Mouse (Mus musculus) heart, postnatal 0 days (tissue): Measurements from ENCODE around the gene Elp6. TPM values are rescaled to one million over a fixed set of nuclear protein-coding genes. Genes with fewer than 3 reads are reported as not detected.

Source experiments
- ATAC-seq: fragments of 200-750 bp; cut with Nextera tagmentation; 2 replicates; pipeline ENCODE4 v1.8.0; 2017; ENCODE audit warnings: low read depth, moderate number of reproducible peaks, moderate library complexity; ENCODE audit not compliant: insufficient read depth
- DNase-seq: peaks from one replicate; pipeline ENCODE4 v3.0.0-alpha.2; 2016; ENCODE audit warnings: low spot score
- H3K27ac ChIP-seq: fragments of 300-500 bp; sonication (generic); 2 replicates; pipeline ENCODE4 v1.5.1; 2014; ENCODE audit warnings: low read depth, mild to moderate bottlenecking
- H3K27me3 ChIP-seq: fragments of 300-500 bp; sonication (generic); 2 replicates; pipeline ENCODE4 v1.6.1; 2014; ENCODE audit warnings: low read length, mixed read lengths; ENCODE audit not compliant: control insufficient read depth, insufficient read depth
- H3K36me3 ChIP-seq: fragments of 300-500 bp; sonication (generic); replicated peaks from 2 replicates; pipeline ENCODE4 v1.6.1; 2014; ENCODE audit warnings: low read length, mixed read lengths; ENCODE audit not compliant: control insufficient read depth, insufficient read depth
- H3K4me1 ChIP-seq: fragments of 300-500 bp; sonication (generic); 2 replicates; pipeline ENCODE4 v1.6.1; 2014; ENCODE audit warnings: antibody characterized with exemption; ENCODE audit not compliant: control insufficient read depth, insufficient read depth
- H3K4me2 ChIP-seq: fragments of 300-500 bp; sonication (generic); 2 replicates; pipeline ENCODE4 v1.6.1; 2014; ENCODE audit warnings: low read depth, mild to moderate bottlenecking, low read length, moderate library complexity
- H3K4me3 ChIP-seq: fragments of 300-500 bp; sonication (generic); 2 replicates; pipeline ENCODE4 v1.5.1; 2014; ENCODE audit warnings: low read depth, low read length
- H3K9ac ChIP-seq: fragments of 300-500 bp; sonication (generic); replicated peaks from 2 replicates; pipeline ENCODE4 v1.6.1; 2014; ENCODE audit warnings: low read depth, low read length, mixed read lengths
- H3K9me3 ChIP-seq: fragments of 300-500 bp; sonication (generic); replicated peaks from 2 replicates; pipeline ENCODE4 v1.6.1; 2016; ENCODE audit warnings: low read length; ENCODE audit not compliant: control insufficient read depth
- CTCF ChIP-seq: IDR thresholded peaks from 2 replicates; pipeline ENCODE4 v1.5.1; 2016; ENCODE audit warnings: antibody characterized with exemption, control low read depth, low read depth
- EP300 ChIP-seq: IDR thresholded peaks from 2 replicates; pipeline ENCODE4 v1.6.1; 2016; ENCODE audit warnings: antibody characterized with exemption, low read depth
- WGBS: fragments of 180-500 bp; shearing (Covaris S2); extraction: QIAGEN DNeasy Blood & Tissue Kit; methylation state at CpG from one replicate; pipeline ENCODE4 v1.1.7; 2014; 5-methylcytosine and 5-hydroxymethylcytosine counted together
- microRNA-seq: library from miRNA; unstranded; fragments of <30 nt; microRNA quantifications from one replicate; pipeline ENCODE4, GENCODE M21; 2016
- polyA plus RNA-seq: library from polyadenylated mRNA; unstranded; fragments of >200 nt; fragmentation: Nextera tagmentation; extraction: Ambion mirVana; gene quantifications from 2 replicates; pipeline ENCODE4 v1.2.1, GENCODE M21; 2015
- total RNA-seq: library from RNA; depleted of rRNA; stranded (reverse); fragments of >200 nt; gene quantifications from 2 replicates; pipeline ENCODE4 v1.2.3, GENCODE M21; 2014; ENCODE audit warnings: low replicate concordance; rRNA removed

The Elp6 gene
- total and polyA plus RNA-seq, 2 experiments from 2014 or later = 6.8 to 21.9 TPM

DNA sequence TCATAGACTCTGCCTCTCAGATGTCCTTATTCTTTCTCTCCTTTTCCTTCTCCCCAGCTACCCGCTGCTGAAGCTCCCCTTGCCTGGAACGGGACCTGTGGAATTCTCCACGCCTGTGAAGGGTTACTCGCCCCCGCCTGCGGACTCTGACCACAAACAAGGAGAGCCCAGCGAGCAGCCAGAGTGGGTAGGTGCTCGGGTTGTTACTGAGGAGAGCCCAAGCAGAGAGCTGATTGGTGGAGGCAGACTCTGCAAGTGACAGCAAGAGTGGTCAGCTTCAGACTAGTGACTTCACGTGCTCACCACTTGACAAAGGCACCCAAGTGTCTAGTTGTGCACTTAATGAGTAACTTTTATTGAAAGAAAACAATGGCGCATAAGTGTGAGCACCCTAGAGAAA lies 57.4 kb downstream of the Elp6 start:
- Histone ChIP-seq H3K4me1 (no peaks in the 10 kb centered on the region), H3K9me3 (no peaks in the 10 kb centered on the region), H3K9ac (no peak overlapping the region), H3K4me2 (no peak overlapping the region), H3K27ac (no peak overlapping the region), H3K36me3 (peaks cover 23% of the 10 kb centered on the region), H3K4me3 (no peak overlapping the region), H3K27me3 (no peaks in the 10 kb centered on the region)
- ATAC-seq = no peak
- WGBS = 78% methylated on average over 10 of the region's 10 CpGs
- no peak for DNase-seq
- TF ChIP-seq CTCF (no peak), EP300 (no peak)

- no peak overlapping the region for H3K9ac ChIP-seq
- WGBS = 32% methylated on average over 5 of the region's 5 CpGs
- H3K36me3 ChIP-seq = peaks cover 23% of the 10 kb centered on the region
- 0 out of 2 replicates have a peak, but pooled peaks cover 5% of the 10 kb centered on the region for H3K4me1 ChIP-seq
- H3K27me3 ChIP-seq = no peaks in the 10 kb centered on the region
- no peaks in the 10 kb centered on the region for H3K9me3 ChIP-seq
- TF ChIP-seq CTCF (no peak), EP300 (no peak)
- peak; percentile 36 for DNase-seq
- no peak overlapping the region for H3K4me2 ChIP-seq
- H3K4me3 ChIP-seq = no peak overlapping the region
- no peak for ATAC-seq
- no peak overlapping the region for H3K27ac ChIP-seq
Measured at GRCm38 (mm10) chr9:110366746-110367145, 61.8 kb downstream of the Elp6 start.

- 24% methylated on average over 3 of the region's 3 CpGs for WGBS
- peak; percentile 71 for DNase-seq
- H3K27me3 ChIP-seq = no peaks in the 10 kb centered on the region
- H3K9ac ChIP-seq = no peak overlapping the region
- H3K4me3 ChIP-seq = no peak overlapping the region
- H3K9me3 ChIP-seq = no peaks in the 10 kb centered on the region
- ATAC-seq = peak; percentile 83
- H3K4me1 ChIP-seq = 0 out of 2 replicates have a peak, but pooled peaks cover 5% of the 10 kb centered on the region
- no peak overlapping the region for H3K4me2 ChIP-seq
- no peak for TF ChIP-seq CTCF
- TF ChIP-seq EP300 = 0 out of 2 replicates have a peak, but pooled peaks have one; percentile 33
- H3K36me3 ChIP-seq = peaks cover 26% of the 10 kb centered on the region
- H3K27ac ChIP-seq = peak overlapping the region; percentile 51
Measured at GRCm38 (mm10) chr9:110369860-110370259, 64.9 kb downstream of the Elp6 start.

Small RNA genes within 50 kb of the gene (microRNA-seq; reads per million reads assigned to microRNA genes)
- 15.0 reads per million, percentile 34 among the genes with 10 or more reads in this experiment for gene Mir6236

Other genes starting within 250 kb of the Elp6 start
- gene Smarcc1, start 187.5 kb upstream of the Elp6 start, total RNA-seq = 7.8 and 28.3 TPM in 2 replicates
- gene Smarcc1, start 187.5 kb upstream of the Elp6 start, polyA plus RNA-seq = 31.9 and 32.3 TPM in 2 replicates
- gene Dhx30, start 187.3 kb upstream of the Elp6 start, total RNA-seq = 111 and 120 TPM in 2 replicates
- 63.6 and 66.4 TPM in 2 replicates for gene Dhx30, start 187.3 kb upstream of the Elp6 start, polyA plus RNA-seq
- gene Cspg5, start 61.4 kb upstream of the Elp6 start, total RNA-seq = 0.19 and 1.1 TPM in 2 replicates
- gene Cspg5, start 61.4 kb upstream of the Elp6 start, polyA plus RNA-seq = 0.71 and 1.1 TPM in 2 replicates
- 34.0 and 63.5 TPM in 2 replicates for gene Scap, start 28.1 kb downstream of the Elp6 start, total RNA-seq
- gene Scap, start 28.1 kb downstream of the Elp6 start, polyA plus RNA-seq = 12.1 and 14.6 TPM in 2 replicates
- 7.3 and 16.4 TPM in 2 replicates for gene Ptpn23, start 103.0 kb downstream of the Elp6 start, total RNA-seq
- gene Ptpn23, start 103.0 kb downstream of the Elp6 start, polyA plus RNA-seq = 6.7 TPM in 2 replicates
- 1.8 and 2.6 TPM in 2 replicates for gene Ngp, start 114.6 kb downstream of the Elp6 start, total RNA-seq
- gene Ngp, start 114.6 kb downstream of the Elp6 start, polyA plus RNA-seq = 1.8 and 2.4 TPM in 2 replicates
- 4.9 and 6.6 TPM in 2 replicates for gene Klhl18, start 171.5 kb downstream of the Elp6 start, total RNA-seq
- 4.2 and 4.3 TPM in 2 replicates for gene Klhl18, start 171.5 kb downstream of the Elp6 start, polyA plus RNA-seq
- 0.70 TPM in 1 of 2 replicates, not detected in the other for gene Kif9, start 171.8 kb downstream of the Elp6 start, total RNA-seq
- gene Kif9, start 171.8 kb downstream of the Elp6 start, polyA plus RNA-seq = 0.29 and 0.37 TPM in 2 replicates
- gene Setd2, start 227.4 kb downstream of the Elp6 start, total RNA-seq = 27.5 and 33.2 TPM in 2 replicates
- 12.7 and 13.0 TPM in 2 replicates for gene Setd2, start 227.4 kb downstream of the Elp6 start, polyA plus RNA-seq